Mouse (Mus musculus) forebrain, embryonic 11.5 days (tissue): Measurements from ENCODE around the gene Tmem47. TPM values are rescaled to one million over a fixed set of nuclear protein-coding genes. Genes with fewer than 3 reads are reported as not detected.
A peak's percentile ranks its signal among the peaks of the same experiment; 100 is the strongest.

Experiments
- ATAC-seq: fragments of 200-750 bp; cut with Nextera tagmentation; replicated peaks from 2 replicates; pipeline ENCODE4 v1.8.0; 2017; ENCODE audit warnings: moderate TSS enrichment; ENCODE audit not compliant: low FRiP score
- DNase-seq: peaks from one replicate; pipeline ENCODE4 v3.0.0-alpha.2; 2017; ENCODE audit warnings: low spot score
- H3K27ac ChIP-seq: fragments of 300-500 bp; sonication (generic); 2 replicates; pipeline ENCODE4 v1.5.1; 2014; ENCODE audit warnings: low read depth, low read length
- H3K27me3 ChIP-seq: fragments of 300-500 bp; sonication (generic); 2 replicates; pipeline ENCODE4 v1.6.1; 2014; ENCODE audit warnings: mild to moderate bottlenecking, low read length, mixed read lengths; ENCODE audit not compliant: control insufficient read depth, insufficient read depth
- H3K36me3 ChIP-seq: fragments of 300-500 bp; sonication (generic); 2 replicates; pipeline ENCODE4 v1.6.1; 2014; ENCODE audit warnings: mild to moderate bottlenecking, low read length, moderate library complexity, mixed read lengths; ENCODE audit not compliant: control insufficient read depth, insufficient read depth
- H3K4me1 ChIP-seq: fragments of 300-500 bp; sonication (generic); replicated peaks from 2 replicates; pipeline ENCODE4 v1.6.1; 2014; ENCODE audit warnings: low read length, mixed read lengths; ENCODE audit not compliant: control insufficient read depth, insufficient read depth
- H3K4me2 ChIP-seq: fragments of 300-500 bp; sonication (generic); 2 replicates; pipeline ENCODE4 v1.6.1; 2014; ENCODE audit warnings: low read depth, mild to moderate bottlenecking, low read length, moderate library complexity, mixed read lengths; ENCODE audit not compliant: severe bottlenecking
- H3K4me3 ChIP-seq: fragments of 300-500 bp; sonication (generic); 2 replicates; pipeline ENCODE4 v1.5.1; 2014; ENCODE audit warnings: low read depth, low read length
- H3K9ac ChIP-seq: fragments of 300-500 bp; sonication (generic); 2 replicates; pipeline ENCODE4 v1.6.1; 2014; ENCODE audit warnings: low read length
- H3K9me3 ChIP-seq: fragments of 300-500 bp; sonication (generic); 2 replicates; pipeline ENCODE4 v1.6.1; 2016; ENCODE audit warnings: low read length, mixed read lengths; ENCODE audit not compliant: control insufficient read depth
- WGBS: fragments of 180-500 bp; shearing (Covaris S2); extraction: QIAGEN DNeasy Blood & Tissue Kit; methylation state at CpG from one replicate; pipeline ENCODE4 v1.1.7; 2014; 5-methylcytosine and 5-hydroxymethylcytosine counted together
- polyA plus RNA-seq: library from polyadenylated mRNA; unstranded; fragments of >200 nt; fragmentation: Nextera tagmentation; extraction: Ambion mirVana; gene quantifications from 2 replicates; pipeline ENCODE4 v1.2.1, GENCODE M21; 2014

Gene Tmem47
- polyA plus RNA-seq: 60.3 and 65.1 TPM in 2 replicates

- 4% methylated on average over 33 of the region's 39 CpGs for WGBS
- H3K9me3 ChIP-seq: no peaks in the 10 kb centered on the region
- H3K27ac ChIP-seq: peak within 1 kb of the TSS; percentile 82
- no peaks in the 10 kb centered on the region for H3K36me3 ChIP-seq
- peak within 1 kb of the TSS; percentile 69 for H3K9ac ChIP-seq
- DNase-seq (peak; percentile 84), ATAC-seq (peak; percentile 92)
- peak within 1 kb of the TSS; percentile 42 for H3K4me2 ChIP-seq
- no peaks in the 10 kb centered on the region for H3K4me1 ChIP-seq
- H3K27me3 ChIP-seq: no peaks in the 10 kb centered on the region
- peak within 1 kb of the TSS; percentile 58 for H3K4me3 ChIP-seq
These were observed at the start of gene Tmem47 for GRCm38 (mm10) chrX:81070210-81070803. Tmem47 (plus strand) TSS chrX:81070698.

DNA sequence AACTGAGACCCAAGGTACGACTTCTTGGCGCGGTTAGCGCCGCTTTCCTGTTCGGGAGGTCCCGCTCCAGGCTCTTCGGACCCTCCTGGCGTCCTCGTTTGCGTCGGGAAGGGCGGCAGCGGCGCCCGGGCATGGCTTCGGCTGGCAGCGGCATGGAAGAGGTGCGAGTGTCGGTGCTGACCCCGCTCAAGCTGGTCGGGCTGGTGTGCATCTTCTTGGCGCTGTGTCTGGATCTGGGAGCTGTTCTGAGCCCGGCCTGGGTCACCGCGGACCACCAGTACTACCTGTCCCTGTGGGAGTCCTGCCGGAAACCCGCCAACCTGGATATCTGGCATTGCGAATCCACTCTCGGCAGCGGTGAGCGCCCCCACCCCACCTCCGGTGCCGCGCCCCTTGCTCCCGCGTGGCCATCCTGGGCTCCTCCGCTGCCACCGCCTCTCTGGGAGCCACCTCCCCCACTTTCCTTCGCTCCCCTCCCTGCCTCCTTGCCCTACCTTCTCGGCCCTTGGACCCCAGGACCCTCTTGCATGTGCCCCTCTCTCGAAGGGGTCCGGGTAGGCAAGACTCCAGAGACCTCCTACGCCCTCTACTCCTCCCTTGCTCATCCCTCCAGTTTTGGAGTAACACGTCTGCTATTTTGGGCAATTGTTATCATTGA is 435 bp downstream of the Tmem47 start:
- Histone ChIP-seq H3K9ac (peak overlapping the region; percentile 69), H3K4me2 (peak overlapping the region; percentile 42), H3K4me3 (peak overlapping the region; percentile 58), H3K27me3 (no peaks in the 10 kb centered on the region), H3K4me1 (no peaks in the 10 kb centered on the region), H3K27ac (peak overlapping the region; percentile 82), H3K36me3 (no peaks in the 10 kb centered on the region), H3K9me3 (no peaks in the 10 kb centered on the region)
- 16% methylated on average over 42 of the region's 45 CpGs for WGBS
- peak; percentile 63 for ATAC-seq
- peak; percentile 70 for DNase-seq

- Histone ChIP-seq H3K27me3 (no peaks in the 10 kb centered on the region), H3K27ac (peak overlapping the region; percentile 82), H3K36me3 (no peaks in the 10 kb centered on the region), H3K9ac (peak overlapping the region; percentile 69), H3K4me3 (peak overlapping the region; percentile 58), H3K4me2 (peak overlapping the region; percentile 42; the same call in 1 of the 2 replicates), H3K9me3 (no peaks in the 10 kb centered on the region), H3K4me1 (no peaks in the 10 kb centered on the region)
- ATAC-seq (peak; percentile 36; the same call in 1 of the 2 replicates), DNase-seq (peak; percentile 52)
- WGBS: 19% methylated on average over 11 of the region's 14 CpGs
These were observed 1.5 kb downstream of the Tmem47 start for GRCm38 (mm10) chrX:81071746-81072640.

- H3K4me1 ChIP-seq: no peaks in the 10 kb centered on the region
- H3K9ac ChIP-seq: no peak overlapping the region
- no peak for DNase-seq
- no peaks in the 10 kb centered on the region for H3K36me3 ChIP-seq
- no peaks in the 10 kb centered on the region for H3K27me3 ChIP-seq
- peak; percentile 61 for ATAC-seq
- H3K4me3 ChIP-seq: peak overlapping the region; percentile 58
- 0 out of 2 replicates have a peak overlapping the region, but pooled peaks have one; percentile 37 for H3K27ac ChIP-seq
- peak overlapping the region; percentile 40; the same call in 1 of the 2 replicates for H3K4me2 ChIP-seq
- WGBS: 9% methylated on average over 2 of the region's 2 CpGs
- no peaks in the 10 kb centered on the region for H3K9me3 ChIP-seq
These were observed 2.2 kb downstream of the Tmem47 start for GRCm38 (mm10) chrX:81072651-81073050.

GRCm38 (mm10) chrX:81073834-81074233 is 3.3 kb downstream of the Tmem47 start:
- H3K9me3 ChIP-seq: no peaks in the 10 kb centered on the region
- 24% methylated on average over 4 of the region's 4 CpGs for WGBS
- H3K4me2 ChIP-seq: peak overlapping the region; percentile 37; the same call in 1 of the 2 replicates
- H3K4me1 ChIP-seq: no peaks in the 10 kb centered on the region
- no peaks in the 10 kb centered on the region for H3K27me3 ChIP-seq
- H3K36me3 ChIP-seq: no peaks in the 10 kb centered on the region
- H3K4me3 ChIP-seq: peak overlapping the region; percentile 58
- no peak overlapping the region for H3K27ac ChIP-seq
- no peak for ATAC-seq
- DNase-seq: no peak
- no peak overlapping the region for H3K9ac ChIP-seq

DNA sequence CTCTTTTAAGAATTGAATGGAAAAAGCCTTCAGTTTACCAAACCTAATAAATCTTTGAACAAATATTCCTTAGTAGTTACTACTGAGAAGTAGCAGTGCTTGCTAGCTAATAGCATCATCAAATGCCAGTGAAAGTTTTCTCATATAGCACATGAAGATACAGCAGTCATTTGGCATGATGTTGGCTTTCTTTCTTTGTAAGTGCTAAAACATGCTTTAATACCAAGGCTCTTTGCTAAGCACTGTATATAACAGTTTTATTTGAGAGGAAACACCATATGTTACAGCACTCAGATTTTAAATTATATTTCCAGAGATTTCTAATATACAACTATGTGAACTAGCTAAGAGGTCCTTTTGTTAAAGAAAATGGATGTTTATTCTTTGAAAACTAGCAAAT is 8.0 kb downstream of the Tmem47 start:
- H3K9ac ChIP-seq: no peak overlapping the region
- H3K4me3 ChIP-seq: no peak overlapping the region
- no peak overlapping the region for H3K27ac ChIP-seq
- ATAC-seq (no peak), DNase-seq (no peak)
- no peaks in the 10 kb centered on the region for H3K27me3 ChIP-seq
- H3K4me2 ChIP-seq: no peak overlapping the region
- no peaks in the 10 kb centered on the region for H3K9me3 ChIP-seq
- no peaks in the 10 kb centered on the region for H3K36me3 ChIP-seq
- H3K4me1 ChIP-seq: no peaks in the 10 kb centered on the region

DNA sequence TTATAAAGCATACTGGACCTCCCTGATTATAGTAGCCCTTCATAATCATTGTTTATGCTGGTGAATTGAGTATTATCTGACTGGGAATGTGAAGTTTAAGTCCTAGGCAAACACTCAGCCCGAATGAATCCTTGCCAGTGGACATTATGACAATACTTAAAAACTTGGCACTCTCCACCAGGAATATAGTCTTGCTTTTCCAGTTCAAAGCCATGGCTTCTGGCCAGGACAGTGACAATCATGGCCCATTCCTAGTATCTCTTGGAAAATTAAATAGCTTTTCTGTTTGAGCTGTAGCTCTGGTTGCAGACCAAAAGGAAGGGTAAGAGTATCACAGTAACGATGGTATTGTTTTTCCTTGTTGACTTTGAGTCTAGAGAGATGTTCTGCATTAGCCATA is 10.5 kb downstream of the Tmem47 start:
- no peak overlapping the region for H3K4me2 ChIP-seq
- WGBS: 60% methylated on average over 2 of the region's 2 CpGs
- DNase-seq: no peak

GRCm38 (mm10) chrX:81085025-81085752 is 14.7 kb downstream of the Tmem47 start:
- Histone ChIP-seq H3K36me3 (no peaks in the 10 kb centered on the region), H3K9me3 (no peaks in the 10 kb centered on the region), H3K4me1 (no peaks in the 10 kb centered on the region), H3K9ac (no peak overlapping the region), H3K4me3 (no peak overlapping the region), H3K4me2 (no peak overlapping the region), H3K27me3 (no peaks in the 10 kb centered on the region), H3K27ac (no peak overlapping the region)
- ATAC-seq (peak; percentile 36; the same call in 1 of the 2 replicates), DNase-seq (no peak)
- 48% methylated on average over 2 of the region's 2 CpGs for WGBS

More for the DNA sequence above, 10.5 kb downstream of the Tmem47 start:
- Histone ChIP-seq H3K9ac (no peak overlapping the region), H3K4me3 (no peak overlapping the region), H3K27ac (no peak overlapping the region), H3K36me3 (no peaks in the 10 kb centered on the region), H3K4me1 (no peaks in the 10 kb centered on the region), H3K27me3 (no peaks in the 10 kb centered on the region), H3K9me3 (no peaks in the 10 kb centered on the region)
- no peak for ATAC-seq
